Mouse (Mus musculus): ENCODE data around the gene Ilkap. TPM values are rescaled to one million over a fixed set of nuclear protein-coding genes. Genes with fewer than 3 reads are reported as not detected.

Gene Ilkap
- polyA plus RNA-seq, 1 experiment from 2014 or later = 133 TPM

- no peak overlapping the region for H3K4me3 ChIP-seq (ENCODE audit: low read length)
These were observed 28.6 kb downstream of the Ilkap start for GRCm38 (mm10) chr1:91370055-91370454.

GRCm38 (mm10) chr1:91369408-91369807 is 29.2 kb downstream of the Ilkap start:
- Histone ChIP-seq H3K9ac (ENCODE audit: low read length) (no peak overlapping the region), H3K4me2 (ENCODE audit: low read depth, low read length) (no peak overlapping the region), H3K4me1 (replicated peaks; ENCODE audit: control insufficient read depth, insufficient read depth, low read length) (peaks cover 4% of the 10 kb centered on the region; the same call in 1 of the 2 replicates), H3K36me3 (ENCODE audit: control insufficient read depth, insufficient read depth, low read length) (peaks cover 28% of the 10 kb centered on the region; the same call in 1 of the 2 replicates), H3K9me3 (ENCODE audit: control insufficient read depth, low read length) (no peaks in the 10 kb centered on the region), H3K27ac (ENCODE audit: low read length) (no peak overlapping the region), H3K4me3 (ENCODE audit: low read length) (no peak overlapping the region), H3K27me3 (ENCODE audit: control insufficient read depth, insufficient read depth, low read depth, low read length) (no peaks in the 10 kb centered on the region)
- no peak for ATAC-seq (ENCODE audit: low read depth)
- 57% methylated on average over 4 of the region's 4 CpGs for WGBS

More at GRCm38 (mm10) chr1:91370055-91370454, 28.6 kb downstream of the Ilkap start:
- no peak overlapping the region for H3K4me2 ChIP-seq (ENCODE audit: low read depth, low read length)
- H3K36me3 ChIP-seq (ENCODE audit: control insufficient read depth, insufficient read depth, low read length) = peaks cover 33% of the 10 kb centered on the region
- WGBS = 83% methylated on average over 23 of the region's 23 CpGs
- no peak overlapping the region for H3K27ac ChIP-seq (ENCODE audit: low read length)
- no peaks in the 10 kb centered on the region for H3K27me3 ChIP-seq (ENCODE audit: control insufficient read depth, insufficient read depth, low read depth, low read length)
- H3K9me3 ChIP-seq (ENCODE audit: control insufficient read depth, low read length) = no peaks in the 10 kb centered on the region
- ATAC-seq (ENCODE audit: low read depth) = no peak
- H3K9ac ChIP-seq (ENCODE audit: low read length) = no peak overlapping the region
- H3K4me1 ChIP-seq (replicated peaks; ENCODE audit: control insufficient read depth, insufficient read depth, low read length) = peaks cover 4% of the 10 kb centered on the region; the same call in 1 of the 2 replicates

GRCm38 (mm10) chr1:91367295-91367694 is 31.3 kb downstream of the Ilkap start:
- Histone ChIP-seq H3K9me3 (ENCODE audit: control insufficient read depth, low read length) (no peaks in the 10 kb centered on the region), H3K4me3 (ENCODE audit: low read length) (no peak overlapping the region), H3K4me1 (replicated peaks; ENCODE audit: control insufficient read depth, insufficient read depth, low read length) (peaks cover 4% of the 10 kb centered on the region; the same call in 1 of the 2 replicates), H3K36me3 (ENCODE audit: control insufficient read depth, insufficient read depth, low read length) (peaks cover 11% of the 10 kb centered on the region; the same call in 1 of the 2 replicates), H3K4me2 (ENCODE audit: low read depth, low read length) (no peak overlapping the region), H3K9ac (ENCODE audit: low read length) (no peak overlapping the region), H3K27ac (ENCODE audit: low read length) (no peak overlapping the region), H3K27me3 (ENCODE audit: control insufficient read depth, insufficient read depth, low read depth, low read length) (no peaks in the 10 kb centered on the region)
- ATAC-seq (ENCODE audit: low read depth) = no peak
- 92% methylated on average over 3 of the region's 3 CpGs for WGBS

- WGBS = 2% methylated on average over 54 of the region's 68 CpGs
- H3K27me3 ChIP-seq (ENCODE audit: control insufficient read depth, insufficient read depth, low read depth, low read length) = no peaks in the 10 kb centered on the region
- peak within 1 kb of the TSS; percentile 56 for H3K4me3 ChIP-seq (ENCODE audit: low read length)
- H3K36me3 ChIP-seq (ENCODE audit: control insufficient read depth, insufficient read depth, low read length) = peaks cover 3% of the 10 kb centered on the region; the same call in 1 of the 2 replicates
- ATAC-seq (ENCODE audit: low read depth) = peak; percentile 74
- H3K27ac ChIP-seq (ENCODE audit: low read length) = no peak within 1 kb of the TSS
- peaks cover 4% of the 10 kb centered on the region; the same call in 1 of the 2 replicates for H3K4me1 ChIP-seq (replicated peaks; ENCODE audit: control insufficient read depth, insufficient read depth, low read length)
- no peaks in the 10 kb centered on the region for H3K9me3 ChIP-seq (ENCODE audit: control insufficient read depth, low read length)
- H3K9ac ChIP-seq (ENCODE audit: low read length) = peak within 1 kb of the TSS; percentile 77
- peak within 1 kb of the TSS; percentile 96 for H3K4me2 ChIP-seq (ENCODE audit: low read depth, low read length)
These were observed 32.2 kb downstream of the Ilkap start, which contains the start of gene Erfe for GRCm38 (mm10) chr1:91366215-91367108. Erfe (plus strand) TSS chr1:91366430.

GRCm38 (mm10) chr1:91365816-91366214 is 32.8 kb downstream of the Ilkap start:
- peak overlapping the region; percentile 77 for H3K9ac ChIP-seq (ENCODE audit: low read length)
- no peaks in the 10 kb centered on the region for H3K27me3 ChIP-seq (ENCODE audit: control insufficient read depth, insufficient read depth, low read depth, low read length)
- H3K9me3 ChIP-seq (ENCODE audit: control insufficient read depth, low read length) = no peaks in the 10 kb centered on the region
- H3K4me2 ChIP-seq (ENCODE audit: low read depth, low read length) = peak overlapping the region; percentile 96
- peak; percentile 27; the same call in 1 of the 2 replicates for ATAC-seq (ENCODE audit: low read depth)
- peak overlapping the region; percentile 56 for H3K4me3 ChIP-seq (ENCODE audit: low read length)
- peaks cover 3% of the 10 kb centered on the region; the same call in 1 of the 2 replicates for H3K36me3 ChIP-seq (ENCODE audit: control insufficient read depth, insufficient read depth, low read length)
- WGBS = 22% methylated on average over 8 of the region's 8 CpGs
- peaks cover 4% of the 10 kb centered on the region; the same call in 1 of the 2 replicates for H3K4me1 ChIP-seq (replicated peaks; ENCODE audit: control insufficient read depth, insufficient read depth, low read length)
- H3K27ac ChIP-seq (ENCODE audit: low read length) = no peak overlapping the region

GRCm38 (mm10) chr1:91364822-91365644 is 33.6 kb downstream of the Ilkap start:
- H3K36me3 ChIP-seq (ENCODE audit: control insufficient read depth, insufficient read depth, low read length) = 0 out of 2 replicates have a peak, but pooled peaks cover 2% of the 10 kb centered on the region
- 93% methylated on average over 16 of the region's 16 CpGs for WGBS

GRCm38 (mm10) chr1:91362113-91362512 is 36.5 kb downstream of the Ilkap start:
- 64% methylated on average over 5 of the region's 5 CpGs for WGBS
- Histone ChIP-seq H3K27me3 (ENCODE audit: control insufficient read depth, insufficient read depth, low read depth, low read length) (no peaks in the 10 kb centered on the region), H3K9ac (ENCODE audit: low read length) (no peak overlapping the region), H3K4me3 (ENCODE audit: low read length) (no peak overlapping the region), H3K4me1 (replicated peaks; ENCODE audit: control insufficient read depth, insufficient read depth, low read length) (peaks cover 4% of the 10 kb centered on the region; the same call in 1 of the 2 replicates), H3K27ac (ENCODE audit: low read length) (no peak overlapping the region), H3K4me2 (ENCODE audit: low read depth, low read length) (no peak overlapping the region), H3K36me3 (ENCODE audit: control insufficient read depth, insufficient read depth, low read length) (no peaks in the 10 kb centered on the region), H3K9me3 (ENCODE audit: control insufficient read depth, low read length) (no peaks in the 10 kb centered on the region)
- no peak for ATAC-seq (ENCODE audit: low read depth)

More at GRCm38 (mm10) chr1:91364822-91365644, 33.6 kb downstream of the Ilkap start:
- no peaks in the 10 kb centered on the region for H3K9me3 ChIP-seq (ENCODE audit: control insufficient read depth, low read length)
- no peak overlapping the region for H3K9ac ChIP-seq (ENCODE audit: low read length)
- no peak overlapping the region for H3K4me3 ChIP-seq (ENCODE audit: low read length)
- H3K27me3 ChIP-seq (ENCODE audit: control insufficient read depth, insufficient read depth, low read depth, low read length) = no peaks in the 10 kb centered on the region
- no peak overlapping the region for H3K4me2 ChIP-seq (ENCODE audit: low read depth, low read length)
- peaks cover 4% of the 10 kb centered on the region; the same call in 1 of the 2 replicates for H3K4me1 ChIP-seq (replicated peaks; ENCODE audit: control insufficient read depth, insufficient read depth, low read length)
- no peak overlapping the region for H3K27ac ChIP-seq (ENCODE audit: low read length)
- no peak for ATAC-seq (ENCODE audit: low read depth)

- no peaks in the 10 kb centered on the region for H3K27me3 ChIP-seq (ENCODE audit: control insufficient read depth, insufficient read depth, low read depth, low read length)
- H3K36me3 ChIP-seq (ENCODE audit: control insufficient read depth, insufficient read depth, low read length) = no peaks in the 10 kb centered on the region
- no peak for ATAC-seq (ENCODE audit: low read depth)
These were observed 42.5 kb downstream of the Ilkap start for GRCm38 (mm10) chr1:91356105-91356504.

More at GRCm38 (mm10) chr1:91356105-91356504, 42.5 kb downstream of the Ilkap start:
- H3K9me3 ChIP-seq (ENCODE audit: control insufficient read depth, low read length) = no peaks in the 10 kb centered on the region
- H3K4me1 ChIP-seq (replicated peaks; ENCODE audit: control insufficient read depth, insufficient read depth, low read length) = no peaks in the 10 kb centered on the region
- no peak overlapping the region for H3K9ac ChIP-seq (ENCODE audit: low read length)
- no peak overlapping the region for H3K4me3 ChIP-seq (ENCODE audit: low read length)
- H3K4me2 ChIP-seq (ENCODE audit: low read depth, low read length) = no peak overlapping the region
- 68% methylated on average over 11 of the region's 11 CpGs for WGBS
- no peak overlapping the region for H3K27ac ChIP-seq (ENCODE audit: low read length)

Data from lung, embryonic 16.5 days (tissue).